Mouse (Mus musculus) heart, embryonic 16.5 days (tissue): ENCODE results near the gene Selenok. TPM values are rescaled to one million over a fixed set of nuclear protein-coding genes. Genes with fewer than 3 reads are reported as not detected.

ENCODE experiments used
- ATAC-seq: fragments of 200-750 bp; cut with Nextera tagmentation; replicated peaks from 2 replicates; pipeline ENCODE4 v1.8.0; 2017; ENCODE audit warnings: moderate number of reproducible peaks; ENCODE audit not compliant: insufficient read depth, low FRiP score; ENCODE audit errors: extremely low read depth
- H3K27ac ChIP-seq: fragments of 300-500 bp; sonication (generic); 2 replicates; pipeline ENCODE4 v1.5.1; 2014; ENCODE audit warnings: mild to moderate bottlenecking, low read length, control low read depth, moderate library complexity
- H3K27me3 ChIP-seq: fragments of 300-500 bp; sonication (generic); 2 replicates; pipeline ENCODE4 v1.6.1; 2014; ENCODE audit warnings: low read length, mixed read lengths; ENCODE audit not compliant: control insufficient read depth, insufficient read depth
- H3K36me3 ChIP-seq: fragments of 300-500 bp; sonication (generic); 2 replicates; pipeline ENCODE4 v1.6.1; 2014; ENCODE audit not compliant: control insufficient read depth, insufficient read depth
- H3K4me1 ChIP-seq: fragments of 300-500 bp; sonication (generic); 2 replicates; pipeline ENCODE4 v1.6.1; 2014; ENCODE audit warnings: low read length, mixed read lengths; ENCODE audit not compliant: control insufficient read depth, insufficient read depth
- H3K4me2 ChIP-seq: fragments of 300-500 bp; sonication (generic); 2 replicates; pipeline ENCODE4 v1.6.1; 2014; ENCODE audit warnings: low read depth, mild to moderate bottlenecking, control low read depth, low read length
- H3K4me3 ChIP-seq: fragments of 300-500 bp; sonication (generic); 2 replicates; pipeline ENCODE4 v1.5.1; 2014; ENCODE audit warnings: mild to moderate bottlenecking, control low read depth, low read length
- H3K9ac ChIP-seq: fragments of 300-500 bp; sonication (generic); 2 replicates; pipeline ENCODE4 v1.6.1; 2014; ENCODE audit warnings: low read length, control low read depth
- H3K9me3 ChIP-seq: fragments of 300-500 bp; sonication (generic); replicated peaks from 2 replicates; pipeline ENCODE4 v1.6.1; 2016; ENCODE audit warnings: low read length; ENCODE audit not compliant: control insufficient read depth
- WGBS: fragments of 180-500 bp; shearing (Covaris S2); extraction: QIAGEN DNeasy Blood & Tissue Kit; methylation state at CpG from one replicate; pipeline ENCODE4 v1.1.7; 2014; 5-methylcytosine and 5-hydroxymethylcytosine counted together
- microRNA-seq: library from miRNA; unstranded; fragments of <30 nt; microRNA quantifications from one replicate; pipeline ENCODE4, GENCODE M21; 2017
- polyA plus RNA-seq: library from polyadenylated mRNA; unstranded; fragments of >200 nt; fragmentation: Nextera tagmentation; extraction: Ambion mirVana; gene quantifications from 2 replicates; pipeline ENCODE4 v1.2.1, GENCODE M21; 2015

Selenok gene
- polyA plus RNA-seq, 1 experiment from 2014 or later = 234 TPM

DNA sequence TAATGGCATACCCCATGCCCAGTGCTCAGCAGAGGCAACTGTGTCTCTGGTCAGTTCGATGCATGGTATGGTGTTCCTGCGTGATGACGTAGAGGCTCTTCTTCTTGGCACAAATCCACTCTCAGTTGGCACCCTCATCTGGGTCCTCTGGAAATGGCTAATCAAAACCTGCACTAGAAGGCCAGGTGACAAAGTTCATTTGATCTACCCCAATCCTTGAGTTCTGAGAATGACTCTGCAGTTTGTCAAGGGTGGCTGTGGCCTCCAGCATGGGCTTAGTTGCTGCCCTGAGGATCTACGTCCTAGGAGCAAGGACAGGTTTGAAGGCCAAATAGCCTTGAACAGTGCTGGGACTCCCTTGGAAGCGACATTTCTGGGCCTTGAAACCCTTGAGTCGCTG lies 50.7 kb downstream of the Selenok start:
- Histone ChIP-seq H3K9ac (no peak overlapping the region), H3K36me3 (no peaks in the 10 kb centered on the region), H3K27me3 (no peaks in the 10 kb centered on the region), H3K4me3 (no peak overlapping the region), H3K27ac (no peak overlapping the region), H3K4me1 (no peaks in the 10 kb centered on the region), H3K9me3 (no peaks in the 10 kb centered on the region), H3K4me2 (no peak overlapping the region)
- 88% methylated on average over 6 of the region's 6 CpGs for WGBS
- no peak for ATAC-seq

DNA sequence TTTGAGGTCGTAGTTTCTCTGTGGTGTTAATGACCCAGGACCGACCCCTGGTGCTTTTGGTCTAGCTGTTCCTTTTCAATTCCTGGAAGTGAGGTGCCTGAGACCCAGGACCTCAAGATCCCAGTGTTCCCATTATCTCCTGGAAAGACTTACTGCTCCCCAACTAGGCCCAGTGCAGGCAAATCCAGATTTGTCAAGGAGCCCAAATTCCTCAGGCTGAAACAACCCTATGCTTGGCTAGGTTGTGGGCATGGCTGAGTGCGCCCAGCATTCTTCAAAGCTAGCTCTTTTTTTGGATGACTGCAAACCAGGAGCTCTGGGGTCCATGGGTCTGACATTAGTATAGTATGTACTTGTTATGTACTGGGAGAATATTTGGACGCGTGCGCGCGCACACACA lies 51.3 kb downstream of the Selenok start:
- Histone ChIP-seq H3K36me3 (no peaks in the 10 kb centered on the region), H3K4me3 (no peak overlapping the region), H3K4me1 (no peaks in the 10 kb centered on the region), H3K4me2 (no peak overlapping the region), H3K9ac (no peak overlapping the region), H3K27ac (no peak overlapping the region), H3K27me3 (no peaks in the 10 kb centered on the region), H3K9me3 (no peaks in the 10 kb centered on the region)
- ATAC-seq = no peak
- 86% methylated on average over 8 of the region's 8 CpGs for WGBS

DNA sequence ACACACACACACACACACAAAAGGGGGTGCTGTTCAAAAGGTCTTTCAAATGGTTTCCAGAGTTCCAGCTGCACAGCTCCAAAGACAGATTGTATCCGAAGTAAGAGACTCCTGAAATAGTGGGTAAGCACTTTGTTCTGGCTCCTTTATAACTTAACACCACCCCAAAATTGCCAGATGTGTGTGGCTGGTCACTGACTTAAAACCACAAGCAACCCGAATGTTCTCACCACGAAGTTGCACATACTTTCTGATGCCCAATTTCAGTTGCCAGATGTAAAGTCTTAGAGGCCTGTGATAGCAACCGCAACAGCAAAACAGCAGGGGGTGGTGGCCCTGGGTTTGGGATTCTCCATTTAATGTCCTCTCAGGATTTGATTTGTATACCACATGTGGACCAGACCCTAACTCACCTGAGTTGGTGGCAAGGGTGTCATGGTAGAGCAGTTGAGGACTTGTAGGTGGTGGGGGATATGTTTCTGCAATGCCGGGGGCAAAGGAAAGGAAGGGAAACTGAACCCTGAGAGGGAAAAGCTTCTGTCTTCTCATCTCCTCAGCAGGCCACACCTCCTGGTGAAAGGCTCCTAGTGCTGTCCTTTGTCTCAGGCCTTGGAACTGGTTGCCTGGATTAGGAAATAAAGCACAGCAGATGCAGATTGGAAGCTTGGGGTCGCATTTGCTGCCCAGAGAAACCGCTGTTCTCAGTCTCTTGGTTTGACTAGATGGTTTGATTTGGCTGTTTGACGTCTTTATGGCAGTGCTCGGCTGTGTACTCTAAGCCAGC lies 51.9 kb downstream of the Selenok start:
- Histone ChIP-seq H3K4me3 (no peak overlapping the region), H3K9ac (no peak overlapping the region), H3K27ac (0 out of 2 replicates have a peak overlapping the region, but pooled peaks have one; percentile 15), H3K4me1 (no peaks in the 10 kb centered on the region), H3K27me3 (no peaks in the 10 kb centered on the region), H3K4me2 (no peak overlapping the region), H3K9me3 (no peaks in the 10 kb centered on the region), H3K36me3 (no peaks in the 10 kb centered on the region)
- ATAC-seq = no peak
- 58% methylated on average over 9 of the region's 9 CpGs for WGBS

DNA sequence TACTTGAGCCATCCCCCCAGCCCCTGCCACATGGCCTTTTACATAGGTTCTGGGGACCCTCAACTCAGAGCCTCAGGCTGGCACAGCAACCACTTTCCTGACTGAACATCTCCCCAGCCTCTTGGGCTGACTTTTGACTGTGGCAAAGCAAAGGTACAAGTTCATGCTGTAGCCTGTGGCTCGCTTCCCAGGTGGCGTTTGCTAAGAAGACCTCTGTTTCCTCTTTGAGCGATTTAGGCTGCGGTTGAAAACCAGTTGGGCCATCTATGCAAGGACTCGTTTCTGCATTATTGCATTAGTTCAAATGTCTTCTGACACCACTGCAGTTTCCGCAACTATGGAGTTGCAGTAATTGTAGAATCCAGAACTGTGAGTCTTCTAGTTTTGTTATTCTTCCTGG lies 54.4 kb downstream of the Selenok start:
- no peaks in the 10 kb centered on the region for H3K9me3 ChIP-seq
- H3K36me3 ChIP-seq = no peaks in the 10 kb centered on the region
- no peak overlapping the region for H3K9ac ChIP-seq
- no peak overlapping the region; the same call in 1 of the 2 replicates for H3K27ac ChIP-seq
- WGBS = 86% methylated on average over 6 of the region's 6 CpGs
- H3K4me2 ChIP-seq = no peak overlapping the region
- ATAC-seq = no peak
- H3K4me3 ChIP-seq = no peak overlapping the region
- H3K27me3 ChIP-seq = no peaks in the 10 kb centered on the region
- H3K4me1 ChIP-seq = no peaks in the 10 kb centered on the region

DNA sequence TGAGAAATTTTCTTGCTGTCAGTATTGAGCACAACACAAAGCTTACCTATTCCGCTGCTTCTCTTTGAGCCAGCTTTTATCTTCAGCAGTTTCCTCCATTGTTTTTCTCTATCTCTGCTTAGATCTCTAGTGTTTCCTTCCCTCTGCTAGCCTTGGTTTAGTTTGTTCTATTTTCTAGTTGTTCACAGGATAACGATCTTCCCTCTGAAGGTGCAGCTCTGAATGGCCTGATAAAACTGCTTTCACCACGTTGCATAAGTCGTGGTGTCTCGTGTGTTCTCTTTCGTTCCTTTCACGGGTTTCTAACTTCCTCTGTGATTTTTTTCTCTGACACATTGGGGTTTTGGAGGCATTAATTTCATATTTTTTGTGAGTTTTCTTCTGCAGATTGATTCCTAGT lies 56.3 kb downstream of the Selenok start:
- H3K4me3 ChIP-seq = no peak overlapping the region
- H3K27me3 ChIP-seq = no peaks in the 10 kb centered on the region
- no peak overlapping the region for H3K27ac ChIP-seq
- no peaks in the 10 kb centered on the region for H3K9me3 ChIP-seq
- H3K4me2 ChIP-seq = no peak overlapping the region
- ATAC-seq = no peak
- H3K9ac ChIP-seq = no peak overlapping the region
- no peaks in the 10 kb centered on the region for H3K36me3 ChIP-seq
- H3K4me1 ChIP-seq = no peaks in the 10 kb centered on the region
- WGBS = 37% methylated on average over 7 of the region's 7 CpGs

Small RNA genes within 50 kb of the gene (microRNA-seq; reads per million reads assigned to microRNA genes)
- 0.79 reads per million for gene Mir6947

Other genes starting within 250 kb of the Selenok start
- 0.34 and 0.54 TPM in 2 replicates for gene Cacna2d3, start 246.4 kb upstream of the Selenok start, polyA plus RNA-seq
- gene Actr8, start 10.0 kb downstream of the Selenok start, polyA plus RNA-seq = 54.2 and 57.3 TPM in 2 replicates
- 2.2 and 4.5 TPM in 2 replicates for gene Il17rb, start 40.6 kb downstream of the Selenok start, polyA plus RNA-seq
- gene Chdh, start 40.7 kb downstream of the Selenok start, polyA plus RNA-seq = 0.75 and 1.5 TPM in 2 replicates